Mouse (Mus musculus): ENCODE measurements around the gene Clip4. TPM values are rescaled to one million over a fixed set of nuclear protein-coding genes. Genes with fewer than 3 reads are reported as not detected.
A peak's percentile ranks its signal among the peaks of the same experiment; 100 is the strongest.

Gene Clip4
- total and polyA plus RNA-seq, 2 experiments from 2014 or later, result 12.5 to 18.9 TPM

DNA sequence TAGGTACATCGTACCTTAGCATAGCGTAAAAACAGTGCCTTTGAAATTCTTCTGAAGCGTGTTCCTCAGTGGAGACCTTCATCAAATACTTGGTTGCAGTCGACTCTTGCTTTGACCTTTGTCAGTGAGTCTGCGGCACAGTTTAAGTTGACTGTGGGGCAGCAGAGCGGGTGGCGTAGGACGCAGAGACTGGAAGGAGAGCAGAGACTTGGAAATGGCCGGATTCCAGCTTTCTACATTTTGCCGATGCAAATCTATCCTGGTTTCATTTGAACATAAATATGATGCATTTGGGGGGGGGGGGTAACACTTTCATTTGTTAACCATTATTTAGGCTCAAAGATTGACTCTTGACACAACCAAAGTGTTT is 15.1 kb downstream of the Clip4 start:
- Histone ChIP-seq H3K4me3 (ENCODE audit: low read length) (peak overlapping the region; percentile 76), H3K4me1 (ENCODE audit: insufficient read depth, low read length) (peaks cover 4% of the 10 kb centered on the region; the same call in 1 of the 2 replicates), H3K4me2 (ENCODE audit: low read depth, low read length) (peak overlapping the region; percentile 58), H3K9ac (replicated peaks; ENCODE audit: low read length) (peak overlapping the region; percentile 91; the same call in 1 of the 2 replicates), H3K36me3 (ENCODE audit: insufficient read depth, low read length) (no peaks in the 10 kb centered on the region), H3K27ac (peak overlapping the region; percentile 87; the same call in 1 of the 2 replicates), H3K27me3 (ENCODE audit: insufficient read depth, low read length) (no peaks in the 10 kb centered on the region), H3K9me3 (ENCODE audit: low read length) (no peaks in the 10 kb centered on the region)
- peak; percentile 39 for DNase-seq (ENCODE audit: low spot score)
- ATAC-seq, result no peak
- 2% methylated on average over 10 of the region's 10 CpGs for WGBS
- no peak for TF ChIP-seq CTCF (IDR thresholded peaks at IDR 0.05; ENCODE audit: low read depth)

DNA sequence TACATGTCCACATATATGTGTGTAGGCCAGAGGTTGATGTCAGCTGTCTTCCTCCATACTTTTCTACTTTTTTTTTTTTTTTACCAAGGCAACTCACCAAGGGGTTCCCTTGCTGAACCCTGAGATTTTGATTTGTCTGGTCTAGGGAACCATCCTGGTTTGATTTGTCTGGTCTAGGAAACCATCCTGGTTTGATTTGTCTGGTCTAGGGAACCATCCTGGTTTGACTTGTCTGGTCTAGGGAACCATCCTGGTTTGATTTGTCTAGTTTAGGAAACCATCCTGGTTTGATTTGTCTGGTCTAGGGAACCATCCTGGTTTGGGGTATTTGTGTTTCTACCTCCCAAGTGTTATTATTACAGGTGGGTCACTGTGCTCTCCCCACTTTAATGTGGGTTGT is 18.2 kb downstream of the Clip4 start:
- no peaks in the 10 kb centered on the region for H3K36me3 ChIP-seq (ENCODE audit: insufficient read depth, low read length)
- ATAC-seq (no peak), DNase-seq (ENCODE audit: low spot score) (no peak)
- H3K9me3 ChIP-seq (ENCODE audit: low read length), result no peaks in the 10 kb centered on the region
- H3K27me3 ChIP-seq (ENCODE audit: insufficient read depth, low read length), result no peaks in the 10 kb centered on the region
- no peak overlapping the region for H3K9ac ChIP-seq (replicated peaks; ENCODE audit: low read length)
- H3K4me1 ChIP-seq (ENCODE audit: insufficient read depth, low read length), result peaks cover 4% of the 10 kb centered on the region; the same call in 1 of the 2 replicates
- H3K27ac ChIP-seq, result no peak overlapping the region
- H3K4me2 ChIP-seq (ENCODE audit: low read depth, low read length), result no peak overlapping the region
- no peak overlapping the region for H3K4me3 ChIP-seq (ENCODE audit: low read length)
- no peak for TF ChIP-seq CTCF (IDR thresholded peaks at IDR 0.05; ENCODE audit: low read depth)

DNA sequence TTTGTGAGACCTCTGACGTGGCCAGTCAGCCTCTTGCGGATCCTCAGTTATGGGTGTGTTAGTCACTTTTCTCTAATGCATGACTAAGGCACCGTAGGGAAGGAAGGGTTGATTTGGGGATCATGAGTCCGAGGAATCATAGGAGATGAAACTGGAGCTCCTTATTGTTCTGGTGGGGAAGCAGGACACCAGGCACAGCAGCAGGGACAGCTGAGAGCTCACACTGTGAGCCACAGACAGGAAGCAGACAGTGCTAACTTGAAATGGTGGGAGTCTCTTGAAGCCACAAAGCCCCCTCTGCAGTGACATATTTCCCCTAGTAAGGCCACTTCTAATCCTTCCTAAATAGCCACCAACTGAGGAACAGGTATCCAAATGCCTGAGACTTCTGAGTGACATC is 22.8 kb downstream of the Clip4 start:
- no peak for ATAC-seq
- Histone ChIP-seq H3K9ac (replicated peaks; ENCODE audit: low read length) (no peak overlapping the region), H3K27me3 (ENCODE audit: insufficient read depth, low read length) (no peaks in the 10 kb centered on the region), H3K4me3 (ENCODE audit: low read length) (no peak overlapping the region), H3K27ac (no peak overlapping the region), H3K4me1 (ENCODE audit: insufficient read depth, low read length) (no peaks in the 10 kb centered on the region), H3K36me3 (ENCODE audit: insufficient read depth, low read length) (no peaks in the 10 kb centered on the region), H3K9me3 (ENCODE audit: low read length) (no peaks in the 10 kb centered on the region), H3K4me2 (ENCODE audit: low read depth, low read length) (no peak overlapping the region)
- no peak for DNase-seq (ENCODE audit: low spot score)
- no peak for TF ChIP-seq CTCF (IDR thresholded peaks at IDR 0.05; ENCODE audit: low read depth)
- 92% methylated on average over 4 of the region's 4 CpGs for WGBS

DNA sequence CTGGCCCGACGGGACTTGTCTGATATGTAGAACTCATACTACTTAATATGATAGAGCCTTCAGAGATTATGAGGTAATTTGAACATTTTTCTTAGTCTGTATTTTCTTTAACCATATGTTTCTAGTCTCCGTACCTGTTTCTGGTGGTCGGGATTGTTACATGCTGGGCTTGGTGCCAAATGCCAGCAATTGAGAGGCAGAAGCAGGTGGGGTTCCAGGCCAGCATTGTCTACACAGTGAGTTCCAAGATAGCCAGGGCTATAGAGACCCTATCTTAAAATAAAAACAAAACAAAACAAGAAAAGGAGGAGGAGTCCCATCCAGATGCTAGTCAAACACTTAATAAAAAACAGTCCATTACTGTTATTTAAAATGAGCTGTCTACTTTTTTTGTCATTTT is 23.3 kb downstream of the Clip4 start:
- Histone ChIP-seq H3K27ac (no peak overlapping the region), H3K4me1 (ENCODE audit: insufficient read depth, low read length) (no peaks in the 10 kb centered on the region), H3K9me3 (ENCODE audit: low read length) (no peaks in the 10 kb centered on the region), H3K36me3 (ENCODE audit: insufficient read depth, low read length) (no peaks in the 10 kb centered on the region), H3K4me2 (ENCODE audit: low read depth, low read length) (no peak overlapping the region), H3K27me3 (ENCODE audit: insufficient read depth, low read length) (no peaks in the 10 kb centered on the region), H3K9ac (replicated peaks; ENCODE audit: low read length) (no peak overlapping the region), H3K4me3 (ENCODE audit: low read length) (no peak overlapping the region)
- no peak for TF ChIP-seq CTCF (IDR thresholded peaks at IDR 0.05; ENCODE audit: low read depth)
- DNase-seq (ENCODE audit: low spot score) (no peak), ATAC-seq (no peak)
- WGBS, result 83% methylated on average over 4 of the region's 4 CpGs

DNA sequence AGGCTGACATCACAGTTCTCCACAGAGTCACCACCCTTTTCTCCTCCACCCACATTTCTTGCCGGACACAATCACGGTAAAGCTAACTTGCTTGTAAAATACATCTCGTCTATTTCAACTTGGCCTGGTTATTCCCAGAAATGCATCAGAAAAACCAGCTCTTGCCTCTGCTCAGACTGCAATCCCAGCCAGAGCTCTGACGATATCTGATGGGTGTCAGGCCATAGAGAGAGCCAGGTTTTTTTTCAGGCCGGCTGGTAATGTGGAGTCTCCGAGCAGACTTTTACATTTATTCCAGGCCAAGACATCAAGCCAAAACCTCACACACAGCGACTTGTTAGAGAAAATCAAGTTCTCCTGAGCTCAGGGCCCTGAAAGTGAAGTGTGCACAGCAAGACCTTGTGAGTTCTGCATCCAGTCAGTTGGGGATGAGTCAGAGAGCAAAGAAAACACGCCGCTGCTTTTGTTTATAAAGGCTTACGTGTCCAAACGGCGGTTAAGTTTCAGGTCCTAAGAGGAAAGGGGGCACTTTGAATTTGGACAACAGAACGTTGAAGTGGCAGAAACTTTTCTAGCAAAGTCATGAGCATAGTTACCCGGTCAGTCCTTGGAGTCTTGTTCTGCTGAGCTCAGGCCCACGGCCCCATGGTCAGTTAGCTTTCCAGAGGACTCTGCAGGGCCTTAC is 27.4 kb downstream of the Clip4 start:
- peaks cover 6% of the 10 kb centered on the region; the same call in 1 of the 2 replicates for H3K36me3 ChIP-seq (ENCODE audit: insufficient read depth, low read length)
- ATAC-seq (no peak), DNase-seq (ENCODE audit: low spot score) (peak; percentile 8)
- H3K4me2 ChIP-seq (ENCODE audit: low read depth, low read length), result no peak overlapping the region
- no peaks in the 10 kb centered on the region for H3K4me1 ChIP-seq (ENCODE audit: insufficient read depth, low read length)
- TF ChIP-seq CTCF (IDR thresholded peaks at IDR 0.05; ENCODE audit: low read depth), result no peak
- no peak overlapping the region for H3K9ac ChIP-seq (replicated peaks; ENCODE audit: low read length)
- H3K27ac ChIP-seq, result no peak overlapping the region
- no peaks in the 10 kb centered on the region for H3K27me3 ChIP-seq (ENCODE audit: insufficient read depth, low read length)
- H3K9me3 ChIP-seq (ENCODE audit: low read length), result no peaks in the 10 kb centered on the region
- WGBS, result 75% methylated on average over 15 of the region's 15 CpGs
- H3K4me3 ChIP-seq (ENCODE audit: low read length), result no peak overlapping the region

DNA sequence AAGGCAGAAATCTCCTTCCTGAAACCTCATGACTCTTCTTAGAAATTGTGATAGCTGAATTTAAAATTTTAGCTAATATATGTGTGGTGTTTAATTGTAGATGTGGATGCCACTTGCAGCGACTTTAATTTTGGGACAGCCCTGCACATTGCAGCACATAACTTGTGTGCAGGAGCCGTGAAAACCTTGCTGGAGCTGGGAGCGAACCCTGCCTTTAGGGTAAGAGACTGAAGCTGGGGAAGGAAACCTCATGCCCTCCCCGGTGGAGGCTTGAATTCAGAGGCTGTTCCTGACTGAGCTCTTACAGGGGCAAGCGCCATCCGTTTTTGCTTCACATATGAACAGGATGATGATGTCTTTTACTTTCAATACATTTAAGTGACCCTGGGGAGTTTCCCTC is 35.2 kb downstream of the Clip4 start:
- Histone ChIP-seq H3K4me2 (ENCODE audit: low read depth, low read length) (no peak overlapping the region), H3K4me3 (ENCODE audit: low read length) (no peak overlapping the region), H3K36me3 (ENCODE audit: insufficient read depth, low read length) (peaks cover 26% of the 10 kb centered on the region), H3K27ac (no peak overlapping the region), H3K9me3 (ENCODE audit: low read length) (no peaks in the 10 kb centered on the region), H3K27me3 (ENCODE audit: insufficient read depth, low read length) (no peaks in the 10 kb centered on the region), H3K9ac (replicated peaks; ENCODE audit: low read length) (no peak overlapping the region), H3K4me1 (ENCODE audit: insufficient read depth, low read length) (no peaks in the 10 kb centered on the region)
- 80% methylated on average over 6 of the region's 6 CpGs for WGBS
- no peak for DNase-seq (ENCODE audit: low spot score)
- ATAC-seq, result no peak
- TF ChIP-seq CTCF (IDR thresholded peaks at IDR 0.05; ENCODE audit: low read depth), result no peak

DNA sequence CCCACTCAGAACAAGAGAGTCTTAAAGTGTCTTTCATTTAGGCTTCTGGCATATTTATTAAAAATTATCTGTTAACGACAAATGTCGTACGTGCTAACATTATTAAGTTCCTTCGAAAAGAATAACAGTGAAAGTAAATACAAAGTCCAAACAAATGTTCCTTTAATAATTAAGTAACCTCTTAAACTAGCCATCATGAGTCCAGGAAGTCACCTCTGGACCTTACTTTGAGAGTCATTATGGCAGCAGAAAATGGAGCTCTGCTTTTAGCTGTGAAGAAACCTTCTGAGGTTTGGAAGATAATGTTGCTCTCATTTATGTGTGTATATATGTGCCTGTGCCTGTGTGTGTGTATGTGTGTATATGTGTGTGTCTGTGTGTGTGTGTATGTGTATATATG is 35.6 kb downstream of the Clip4 start:
- Histone ChIP-seq H3K27ac (no peak overlapping the region), H3K4me1 (ENCODE audit: insufficient read depth, low read length) (no peaks in the 10 kb centered on the region), H3K9ac (replicated peaks; ENCODE audit: low read length) (no peak overlapping the region), H3K27me3 (ENCODE audit: insufficient read depth, low read length) (no peaks in the 10 kb centered on the region), H3K4me3 (ENCODE audit: low read length) (no peak overlapping the region), H3K4me2 (ENCODE audit: low read depth, low read length) (no peak overlapping the region), H3K9me3 (ENCODE audit: low read length) (no peaks in the 10 kb centered on the region), H3K36me3 (ENCODE audit: insufficient read depth, low read length) (peaks cover 26% of the 10 kb centered on the region)
- no peak for ATAC-seq
- no peak for TF ChIP-seq CTCF (IDR thresholded peaks at IDR 0.05; ENCODE audit: low read depth)
- 93% methylated on average over 4 of the region's 4 CpGs for WGBS
- DNase-seq (ENCODE audit: low spot score), result no peak

Measured in hindbrain, postnatal 0 days (tissue).